Mouse (Mus musculus) 3T3-L1 (cell line): ENCODE data around the gene Gclm.
"Not testable (repeated sequence)": the region's sequence is repeated elsewhere in the genome, so short reads cannot be mapped to it uniquely, and the experiment has no call there.

Source experiments
- DNase-seq: peaks from one replicate; pipeline ENCODE4 v3.0.0-alpha.2; 2015; ENCODE audit warnings: low read depth, low spot score

Gene Gclm

DNA sequence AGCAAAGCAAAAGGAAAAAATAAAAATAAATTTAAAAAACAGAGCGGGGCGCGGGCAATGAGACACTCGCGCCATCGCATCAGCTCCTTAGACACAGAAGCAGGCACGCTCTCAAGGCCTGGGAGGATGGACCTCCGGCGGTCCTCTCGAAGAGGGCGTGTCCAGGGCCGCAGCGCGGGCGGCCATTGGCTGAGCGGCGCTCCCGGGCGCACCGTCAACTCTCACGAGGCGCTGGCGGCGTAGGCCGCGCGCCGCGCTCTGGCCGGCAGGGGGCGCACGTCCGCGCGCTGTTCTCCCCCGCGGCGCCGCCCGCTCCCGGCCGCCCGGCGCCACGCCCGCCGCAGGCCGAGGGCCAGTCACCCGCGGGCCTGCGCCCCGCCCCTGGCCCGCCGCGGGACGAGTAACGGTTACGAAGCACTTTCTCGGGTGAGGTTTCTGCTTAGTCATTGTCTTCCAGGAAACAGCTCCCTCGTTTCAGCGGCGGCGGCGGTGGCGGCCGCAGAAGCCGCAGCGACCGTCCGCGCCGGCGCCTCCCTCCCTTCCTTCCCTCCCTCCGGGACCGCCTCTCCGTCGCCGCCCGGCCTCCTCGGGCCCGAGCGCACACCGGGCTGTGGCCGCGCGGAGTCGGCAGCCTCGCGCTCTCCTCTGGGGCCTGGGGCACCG is at the start of gene Gclm:
Gclm (plus strand) TSS at position 343 of the 663 bp plus-strand sequence.
- DNase-seq = peak; percentile 93

DNA sequence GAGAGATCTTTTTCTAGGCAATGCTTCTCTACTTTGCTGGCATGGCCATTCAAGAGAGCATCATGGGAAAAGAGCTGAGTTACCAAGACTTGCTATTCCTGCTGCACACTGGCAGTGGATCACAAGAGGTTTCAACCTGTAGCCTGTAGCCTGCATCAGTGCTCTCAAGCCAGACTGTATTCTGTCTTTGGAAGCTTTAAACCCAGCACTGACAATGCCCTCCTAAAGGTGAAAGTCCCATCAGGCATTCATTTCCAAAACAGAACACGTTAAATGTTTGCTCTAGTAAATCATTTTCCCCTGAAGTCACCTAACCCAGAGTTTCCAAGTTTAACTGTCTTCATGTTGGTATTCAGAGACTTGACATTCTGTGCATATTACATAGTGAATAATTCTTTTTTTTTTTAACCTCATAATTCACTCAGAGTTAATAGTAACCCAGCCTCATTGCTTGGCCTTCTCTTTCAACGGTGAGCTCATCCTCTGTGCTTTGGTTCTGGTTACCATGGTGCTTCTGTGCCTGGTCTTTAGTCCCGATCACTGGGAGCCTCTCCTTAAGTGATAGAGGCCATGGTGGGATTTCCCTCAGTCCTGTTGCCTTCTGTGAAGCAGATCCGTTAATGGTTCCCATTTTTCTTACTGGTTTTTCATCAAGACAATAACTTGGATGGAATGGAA is 48.6 kb upstream of the Gclm start:
- DNase-seq = no peak

DNA sequence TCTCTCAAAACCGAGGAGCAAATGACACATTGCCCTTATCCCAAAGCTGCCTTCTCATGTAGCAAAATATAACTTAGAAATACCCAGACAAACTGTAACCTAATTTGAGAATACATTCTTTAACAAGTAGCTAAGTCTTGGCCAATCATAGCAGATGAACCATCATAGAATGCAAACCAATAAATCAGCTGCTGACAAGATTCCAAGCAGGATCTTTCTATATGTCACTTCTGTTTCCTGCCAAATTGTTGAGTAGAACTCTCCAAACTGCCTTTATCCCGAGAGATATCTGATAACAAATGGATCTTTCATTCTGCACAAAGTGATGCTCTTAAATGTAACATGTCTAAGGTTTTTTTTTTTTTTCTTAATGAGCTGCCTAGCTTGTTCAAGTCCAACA is 46.8 kb upstream of the Gclm start:
- peak; percentile 68 for DNase-seq

DNA sequence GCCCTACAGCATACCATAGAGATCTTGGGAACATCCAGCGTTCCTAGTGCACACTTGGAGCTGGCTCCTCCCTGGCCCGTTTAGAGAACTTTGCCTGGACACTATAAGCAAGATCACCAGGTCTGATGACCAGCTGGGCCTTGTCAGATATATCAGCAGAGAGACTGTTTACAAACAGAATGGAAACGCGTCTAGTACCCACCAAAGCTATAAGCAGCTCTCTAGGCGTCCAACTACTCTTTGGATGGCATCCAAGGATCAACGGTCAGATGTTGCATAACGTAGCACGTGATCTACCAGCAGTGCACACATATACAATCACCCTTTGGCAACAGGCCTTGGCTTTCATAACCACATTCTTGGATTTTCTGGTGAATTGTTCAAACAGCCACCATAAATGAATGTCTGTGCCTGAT is 46.4 kb upstream of the Gclm start:
- peak; percentile 88 for DNase-seq

DNA sequence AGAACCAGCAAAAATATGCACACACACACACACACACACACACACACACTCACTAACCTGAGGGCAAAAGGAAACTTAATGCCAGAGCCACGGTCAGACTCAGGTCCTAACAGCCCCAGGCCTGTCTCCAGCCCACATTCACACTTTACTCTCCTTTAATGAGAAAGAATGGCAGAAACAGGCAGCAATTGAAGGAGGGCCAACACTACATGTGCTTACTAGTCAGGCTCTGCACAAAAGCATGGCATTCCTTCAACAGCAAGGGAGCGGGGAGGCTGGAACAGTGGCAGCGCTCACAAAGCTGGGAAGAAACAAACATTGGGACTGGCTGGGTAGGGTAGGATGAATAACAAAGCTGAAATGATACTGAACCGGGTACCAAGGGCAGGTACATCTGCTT is 45.8 kb upstream of the Gclm start:
- peak; percentile 19 for DNase-seq

DNA sequence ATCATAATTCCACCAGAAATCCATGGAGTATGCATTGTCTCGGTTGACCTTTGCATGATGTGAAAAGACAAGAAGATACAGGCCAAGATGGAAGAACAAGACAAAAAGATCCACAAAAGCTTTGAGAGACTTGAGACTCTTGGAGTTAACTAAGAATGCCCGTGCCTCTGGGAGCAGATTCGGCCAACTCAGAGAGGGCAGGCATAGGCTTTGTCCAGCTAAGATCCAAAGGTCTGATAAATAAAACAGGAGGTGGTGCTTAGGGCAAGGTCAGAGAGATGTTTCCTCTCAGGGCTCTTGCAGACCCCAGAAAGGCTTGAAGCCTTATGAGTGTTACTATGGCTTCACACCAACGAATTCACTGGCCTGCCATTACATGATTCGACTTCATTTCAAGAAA is 45.3 kb upstream of the Gclm start:
- DNase-seq = no peak

DNA sequence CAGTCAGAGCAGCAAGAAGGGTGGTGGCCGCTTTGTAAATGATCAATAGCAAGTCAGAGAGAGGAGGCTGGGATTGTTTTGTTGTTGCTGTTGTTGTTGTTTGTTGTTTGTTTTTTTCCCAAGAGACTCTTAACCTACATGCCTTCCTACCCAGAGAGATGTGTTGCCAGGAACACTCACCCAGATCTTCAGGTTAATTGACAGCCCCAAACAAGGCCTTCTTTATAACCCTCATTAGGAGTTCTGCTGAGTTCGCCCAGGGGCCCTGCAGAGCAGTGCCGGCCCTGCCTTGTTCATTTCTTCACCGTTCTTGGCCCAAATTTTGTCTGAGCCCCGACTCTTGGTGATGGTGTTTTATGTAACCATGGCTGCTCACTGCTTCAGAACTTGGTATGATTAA is 44.9 kb upstream of the Gclm start:
- no peak for DNase-seq

DNA sequence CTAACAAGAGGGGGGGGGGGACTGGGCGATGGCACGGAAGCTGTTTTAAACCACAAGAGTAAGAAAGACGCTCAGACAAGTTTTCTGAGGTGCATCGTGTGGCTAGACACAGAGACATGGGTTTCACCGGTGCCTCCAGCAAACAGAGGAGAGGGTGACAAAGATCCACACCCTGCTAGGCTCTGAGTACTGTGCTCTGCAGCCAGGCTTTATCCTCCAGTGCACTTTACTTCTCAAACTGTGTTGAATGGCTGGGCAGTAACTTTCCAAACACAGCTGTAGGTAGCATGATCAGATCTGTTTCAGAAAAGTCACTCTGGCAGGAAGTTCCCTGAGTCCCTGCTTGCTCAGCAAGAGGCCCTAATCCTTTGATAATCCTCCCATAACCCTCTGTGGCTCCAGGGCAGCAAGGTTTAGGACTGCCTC is 43.0 kb upstream of the Gclm start:
- no peak for DNase-seq

DNA sequence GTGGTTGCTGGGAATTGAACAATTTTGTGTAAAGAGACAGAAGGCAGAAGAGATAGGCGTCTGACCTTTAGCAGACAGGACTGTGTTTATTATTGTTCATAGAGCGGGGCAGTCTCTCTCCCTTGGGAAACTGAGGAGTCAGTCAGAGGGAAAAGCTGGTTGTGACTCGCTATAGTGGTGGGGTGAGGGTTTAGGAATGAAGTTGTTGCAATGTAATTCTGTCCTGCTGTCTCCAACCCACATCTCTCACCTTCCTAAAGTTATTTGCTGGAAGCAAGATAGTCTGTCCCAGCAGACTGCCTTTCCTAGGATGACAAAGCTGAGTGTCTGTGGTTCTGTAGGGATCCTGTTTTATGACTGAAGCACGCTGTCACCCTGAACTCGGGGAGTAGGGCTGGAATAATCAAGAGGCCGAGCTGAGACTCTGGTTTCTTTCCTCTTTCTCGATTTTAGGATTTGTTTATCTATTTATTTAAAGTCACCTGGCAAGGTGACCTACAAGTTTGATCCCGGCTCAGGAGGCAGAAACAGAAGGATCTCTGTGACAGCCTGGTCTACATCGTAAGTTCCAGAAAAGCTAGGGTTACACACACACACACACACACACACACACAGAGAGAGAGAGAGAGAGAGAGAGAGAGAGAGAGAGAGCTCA is 41.6 kb upstream of the Gclm start:
- DNase-seq = peak; percentile 29

DNA sequence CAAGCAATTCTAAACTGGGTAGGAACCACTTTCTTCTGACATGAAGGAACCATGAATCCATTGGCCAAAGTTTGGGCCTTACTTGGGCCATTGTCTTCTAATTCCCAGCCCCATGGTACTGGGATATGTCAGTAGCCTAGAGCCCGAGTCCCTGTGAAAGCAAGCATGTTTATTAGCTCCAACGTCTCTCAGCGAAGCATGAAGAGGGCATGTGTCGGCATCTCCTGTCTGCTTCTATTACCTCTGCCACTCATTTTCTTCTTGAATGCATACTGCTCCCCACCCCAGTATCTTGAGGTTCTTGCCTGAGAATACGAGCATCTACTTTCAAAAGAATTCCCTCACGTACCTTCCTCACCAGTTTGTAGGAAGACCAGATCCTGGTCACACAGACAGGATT is 39.6 kb upstream of the Gclm start:
- no peak for DNase-seq

DNA sequence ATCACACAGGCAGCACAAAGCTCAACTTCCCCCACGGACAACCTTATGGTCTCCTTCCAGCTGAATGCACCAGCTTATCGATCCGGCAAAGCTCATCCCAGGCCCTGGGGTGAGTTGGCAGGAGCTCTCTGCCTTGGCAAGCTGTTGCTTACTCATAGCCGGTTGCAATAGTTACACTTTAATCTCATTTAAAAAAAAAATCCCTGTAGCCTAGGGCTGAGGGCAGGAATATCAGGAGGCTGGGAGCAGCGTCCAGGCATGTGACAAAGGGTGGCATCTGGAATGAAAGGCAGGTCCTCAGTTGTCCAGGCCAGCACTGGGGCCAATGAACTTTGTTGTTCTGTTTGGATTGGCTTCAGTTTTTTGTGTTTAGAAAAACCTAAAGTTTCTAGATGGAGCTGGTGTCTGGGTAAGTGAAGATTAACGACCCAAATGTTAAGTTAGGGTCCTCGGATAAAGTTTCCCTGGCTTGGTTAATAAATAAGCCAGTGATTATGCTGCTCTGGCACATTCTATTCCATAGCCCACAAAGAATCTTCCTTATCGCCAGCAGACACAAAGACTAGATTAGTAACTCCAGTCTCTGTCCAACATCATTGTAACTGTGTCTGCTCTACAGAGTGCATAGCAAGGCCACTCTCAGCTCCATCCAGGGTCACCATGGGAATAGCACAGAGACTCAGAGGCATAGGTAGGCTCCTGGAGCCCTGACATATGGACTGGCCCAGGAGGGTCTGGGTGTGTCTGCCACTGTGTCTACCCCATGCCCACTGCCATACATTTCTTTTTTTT is 38.9 kb upstream of the Gclm start:
- peak; percentile 34 for DNase-seq

DNA sequence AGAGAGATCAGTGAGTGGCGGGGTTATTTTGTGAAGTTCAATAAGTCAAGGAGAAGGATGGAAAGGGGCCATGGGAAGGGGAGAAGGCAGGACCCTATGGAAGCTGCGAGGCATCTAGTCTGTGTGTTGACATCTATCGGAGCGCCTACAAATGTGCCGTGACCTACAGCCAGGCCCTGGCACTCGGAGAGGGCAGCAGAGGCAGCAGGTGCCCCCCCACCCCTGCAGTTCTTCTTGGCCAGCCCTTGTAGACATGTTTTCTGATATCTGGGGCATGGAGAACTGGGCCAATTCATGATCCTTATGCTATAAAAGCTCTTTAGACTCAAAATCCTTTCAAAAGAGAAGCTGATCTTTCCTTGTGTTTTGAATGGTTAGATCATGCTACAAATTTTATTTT is 37.6 kb upstream of the Gclm start:
- no peak for DNase-seq

DNA sequence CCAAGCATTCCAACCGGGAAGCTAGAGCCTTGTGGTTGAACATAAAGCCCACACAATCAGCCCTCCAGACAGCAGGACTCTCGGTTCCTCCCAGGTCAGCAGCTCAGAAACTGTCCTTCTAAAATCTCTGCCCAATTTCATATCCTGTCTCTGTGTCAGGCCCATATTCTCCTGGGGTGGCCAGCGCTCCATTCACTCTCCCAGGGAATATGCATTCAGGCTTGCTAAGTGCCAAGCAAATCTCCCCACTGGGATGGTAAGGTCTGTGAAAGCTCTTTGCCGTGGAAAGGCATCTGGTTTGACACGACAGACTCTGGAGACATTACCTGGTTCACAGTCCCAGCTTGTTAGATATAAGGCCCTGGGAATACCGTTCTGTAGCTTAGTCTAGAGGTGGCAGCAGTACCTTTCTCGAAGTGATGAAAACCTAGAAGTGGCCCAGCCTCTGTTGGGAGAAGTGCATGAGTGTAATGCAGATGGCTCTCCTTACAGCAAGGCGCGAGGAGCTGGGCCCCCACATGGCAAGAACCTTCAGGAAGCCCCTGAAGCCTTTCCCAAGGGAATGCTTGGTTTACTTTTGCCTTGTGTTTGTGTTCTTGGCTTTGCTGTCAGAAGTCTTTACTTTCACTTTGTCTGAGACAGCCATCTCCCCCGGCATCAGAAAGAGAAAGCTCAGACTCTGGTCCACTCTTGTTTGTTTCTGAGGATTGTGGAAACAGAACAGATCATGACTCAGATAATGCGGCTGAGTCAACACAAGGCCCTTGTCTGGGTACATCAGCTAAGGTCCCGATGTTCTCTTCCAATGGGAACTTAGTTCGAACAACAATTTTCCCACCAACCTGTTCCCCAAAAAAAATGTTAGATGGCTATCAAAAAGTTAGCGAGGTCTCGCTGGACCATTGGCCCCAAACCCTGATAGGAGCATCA is 36.8 kb upstream of the Gclm start:
- peak; percentile 33 for DNase-seq

DNA sequence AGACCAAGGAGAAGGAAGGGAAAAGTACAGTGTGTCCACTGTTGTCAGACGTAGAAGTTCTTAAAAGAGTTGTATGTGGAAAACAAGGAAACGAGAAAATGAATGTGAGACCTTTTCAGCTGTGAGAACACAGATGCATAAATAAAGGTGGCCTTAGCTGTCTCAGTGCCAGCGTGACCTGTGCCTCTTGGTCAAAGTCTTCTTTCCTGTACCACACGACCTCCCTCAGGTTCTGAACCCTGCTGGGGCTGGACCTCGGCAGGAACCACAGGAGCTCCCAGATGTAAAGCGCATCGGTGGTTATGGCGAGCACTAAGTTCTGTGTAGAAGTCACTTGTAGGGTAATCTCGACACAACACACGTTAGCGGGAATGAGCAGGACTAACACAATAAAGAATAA is 35.8 kb upstream of the Gclm start:
- DNase-seq = no peak

DNA sequence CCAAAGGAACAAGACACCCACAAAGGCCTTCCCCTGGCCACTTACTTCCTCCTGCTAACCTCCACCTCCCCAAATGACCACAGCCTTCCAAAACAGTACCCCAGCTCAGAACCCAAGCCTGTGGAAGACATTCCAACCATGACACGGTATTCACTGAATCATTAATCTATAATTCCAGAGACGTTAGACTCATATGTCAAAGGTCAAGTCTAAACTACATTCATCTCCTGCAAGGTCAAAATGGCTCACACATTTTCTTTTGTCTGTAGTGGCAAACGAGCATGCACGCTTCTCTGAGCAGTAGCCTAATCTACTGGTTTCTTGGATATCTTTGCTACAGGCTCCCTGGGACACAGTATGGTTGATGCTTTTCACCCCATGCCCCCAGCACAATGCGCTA is 34.9 kb upstream of the Gclm start:
- DNase-seq = peak; percentile 17

DNA sequence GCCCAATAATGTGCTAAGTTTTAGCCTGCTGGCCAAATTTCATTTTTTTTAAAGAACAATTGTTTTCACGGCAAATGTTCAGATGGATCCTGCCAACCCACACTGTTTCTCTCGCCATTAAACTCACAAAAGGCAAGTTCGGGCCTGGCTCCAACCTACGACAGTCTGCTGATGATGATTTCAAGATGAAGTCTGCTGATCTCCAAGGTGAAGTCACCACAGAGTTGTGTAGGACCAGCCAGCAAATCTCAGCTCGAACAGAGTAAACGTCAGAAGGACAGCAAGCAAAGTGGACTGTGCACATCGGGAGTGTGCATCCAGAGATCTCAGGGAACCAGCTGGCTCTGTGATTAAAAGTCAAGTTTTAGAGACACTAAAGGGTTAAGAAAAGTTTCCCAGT is 34.5 kb upstream of the Gclm start:
- DNase-seq = no peak

DNA sequence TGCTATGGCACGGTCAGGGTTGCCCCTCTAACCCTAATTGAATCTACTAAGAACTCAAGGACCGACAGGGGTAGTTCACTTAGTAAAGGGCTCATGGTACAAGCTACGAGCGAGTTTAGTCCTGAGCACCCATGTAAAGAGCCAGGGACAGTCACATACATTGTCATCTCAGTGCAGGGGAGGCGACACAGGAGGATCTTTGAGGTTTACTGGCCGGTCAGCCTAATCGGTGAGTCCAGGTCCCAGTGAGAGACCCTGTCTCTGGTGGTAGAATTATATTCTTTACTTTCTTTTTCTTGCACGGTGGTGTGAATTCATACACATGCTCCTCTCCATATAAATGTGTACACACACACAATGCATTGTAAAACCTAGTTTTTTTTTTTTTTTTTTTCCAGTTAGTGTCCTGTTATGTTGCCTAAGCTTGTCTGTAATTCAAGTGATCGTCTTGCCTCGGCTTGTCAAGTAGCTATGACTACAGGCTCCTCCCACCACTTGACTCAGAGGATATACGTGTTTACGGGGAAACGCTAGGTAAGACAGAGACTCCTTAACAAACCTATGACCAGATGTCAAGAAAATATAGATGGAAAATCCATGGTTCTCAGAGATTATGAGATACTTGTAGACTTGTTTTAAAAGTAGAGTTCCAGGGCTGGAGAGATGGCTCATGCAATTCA is 33.8 kb upstream of the Gclm start:
- DNase-seq = no peak

DNA sequence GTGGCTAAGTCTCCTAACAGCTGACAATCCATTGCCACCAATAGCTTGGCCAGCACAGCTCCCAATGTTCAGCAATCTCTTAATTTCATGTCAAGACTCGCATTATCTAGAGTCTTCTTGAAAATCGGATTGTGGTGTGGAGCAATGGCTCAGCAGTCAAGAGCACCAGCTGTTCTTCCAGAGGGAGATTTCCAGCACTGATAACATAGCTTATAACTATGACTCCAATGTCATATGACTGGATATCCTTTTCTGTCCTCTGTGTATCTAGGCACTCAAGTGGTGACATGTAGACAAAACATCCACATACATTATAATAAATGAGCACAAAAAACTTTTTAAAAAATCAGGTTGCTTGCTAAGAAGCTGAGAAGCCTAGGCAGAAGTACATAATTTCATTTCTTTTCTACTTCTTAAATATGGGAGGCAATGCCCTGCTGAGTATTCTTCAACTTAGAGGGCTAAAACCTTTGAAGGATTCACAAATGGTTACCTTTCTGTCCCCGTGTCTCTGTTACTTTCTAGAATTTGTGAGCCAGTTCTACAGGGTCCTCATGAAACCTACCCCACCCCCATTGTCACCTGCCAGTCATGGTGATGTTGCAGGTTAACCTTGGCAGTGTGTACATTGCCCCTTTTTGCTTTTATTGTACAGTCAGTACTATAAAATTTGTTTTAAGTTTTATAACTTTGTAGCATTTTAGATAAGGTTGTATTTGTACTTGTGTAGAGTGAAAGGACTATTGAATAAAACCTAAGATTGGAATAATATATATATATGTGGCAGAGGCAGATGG is 23.9 kb upstream of the Gclm start:
- DNase-seq = no peak

DNA sequence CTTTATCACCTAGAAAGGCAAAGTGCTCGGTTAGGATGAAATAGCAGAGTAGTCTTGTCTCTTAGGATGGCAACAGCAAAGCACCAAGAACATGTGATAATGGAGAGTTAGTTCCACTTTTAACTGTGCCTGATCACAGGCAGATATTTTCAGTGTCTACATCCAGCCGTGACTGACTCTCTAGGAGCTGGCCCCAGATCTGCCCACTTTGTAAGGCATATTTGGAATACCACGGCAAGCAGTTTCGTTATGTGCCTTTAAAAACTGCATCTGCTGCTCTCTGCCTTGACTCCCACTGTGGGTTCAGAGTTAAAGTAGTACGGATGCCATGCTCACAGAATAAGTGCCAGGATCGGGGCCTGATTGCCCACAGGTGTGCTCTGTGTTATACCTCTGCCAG is 18.4 kb upstream of the Gclm start:
- not testable (repeated sequence) for DNase-seq

DNA sequence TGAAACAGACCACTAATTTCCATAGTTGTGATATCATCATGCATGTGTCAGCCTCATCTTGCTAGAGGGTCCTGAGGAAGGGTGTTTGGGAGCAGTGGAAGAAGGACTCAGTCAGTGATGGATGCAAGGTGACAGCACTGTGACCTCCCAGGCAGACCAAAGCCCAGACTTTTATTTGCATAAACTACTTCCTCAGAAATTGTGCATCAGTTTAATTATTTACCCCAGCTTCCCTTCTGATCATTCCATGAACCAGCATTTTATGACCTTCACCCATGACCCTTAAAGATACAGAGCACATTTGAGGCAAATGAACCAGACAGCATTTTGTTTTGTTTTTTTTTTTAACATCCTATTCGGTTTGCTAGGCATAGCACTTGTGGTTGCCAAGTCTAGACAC is 9.6 kb upstream of the Gclm start:
- DNase-seq = no peak
